Mouse (Mus musculus) A20 (cell line): Measurements from ENCODE around the gene Eif4ebp2.
A peak's percentile ranks its signal among the peaks of the same experiment; 100 is the strongest.

Experiments used
- DNase-seq: peaks from one replicate; pipeline ENCODE4 v3.0.0-alpha.2; 2011; ENCODE audit warnings: low read depth, low spot score

The Eif4ebp2 gene

GRCm38 (mm10) chr10:61465009-61465408, 12.5 kb upstream of the Eif4ebp2 start:
- no peak for DNase-seq

- no peak for DNase-seq
Measured at GRCm38 (mm10) chr10:61457182-61457581, 4.7 kb upstream of the Eif4ebp2 start.

- DNase-seq, result peak; percentile 49
Measured at GRCm38 (mm10) chr10:61453171-61453570, 710 bp upstream of the Eif4ebp2 start.

GRCm38 (mm10) chr10:61451931-61452617, 387 bp downstream of the Eif4ebp2 start:
- DNase-seq, result peak; percentile 62

- DNase-seq, result peak; percentile 76
Measured at GRCm38 (mm10) chr10:61451463-61451930, 964 bp downstream of the Eif4ebp2 start.

GRCm38 (mm10) chr10:61448834-61449233, 3.6 kb downstream of the Eif4ebp2 start:
- no peak for DNase-seq

GRCm38 (mm10) chr10:61447581-61448353, 4.7 kb downstream of the Eif4ebp2 start:
- DNase-seq, result no peak

GRCm38 (mm10) chr10:61445016-61445415, 7.4 kb downstream of the Eif4ebp2 start:
- DNase-seq, result no peak

GRCm38 (mm10) chr10:61443876-61444275, 8.6 kb downstream of the Eif4ebp2 start:
- DNase-seq, result no peak

- DNase-seq, result no peak
Measured at GRCm38 (mm10) chr10:61443456-61443855, 9.0 kb downstream of the Eif4ebp2 start.

- no peak for DNase-seq
Measured at GRCm38 (mm10) chr10:61440202-61440800, 12.2 kb downstream of the Eif4ebp2 start.

- DNase-seq, result no peak
Measured at GRCm38 (mm10) chr10:61431375-61431774, 21.1 kb downstream of the Eif4ebp2 start.

GRCm38 (mm10) chr10:61429043-61429442, 23.4 kb downstream of the Eif4ebp2 start:
- no peak for DNase-seq

- DNase-seq, result no peak
Measured at GRCm38 (mm10) chr10:61428416-61428815, 24.0 kb downstream of the Eif4ebp2 start.

- no peak for DNase-seq
Measured at GRCm38 (mm10) chr10:61427951-61428350, 24.5 kb downstream of the Eif4ebp2 start.

- DNase-seq, result no peak
Measured at GRCm38 (mm10) chr10:61426251-61426757, 26.2 kb downstream of the Eif4ebp2 start.

GRCm38 (mm10) chr10:61425047-61425446, 27.4 kb downstream of the Eif4ebp2 start:
- DNase-seq, result no peak

GRCm38 (mm10) chr10:61424500-61424899, 28.0 kb downstream of the Eif4ebp2 start:
- DNase-seq, result no peak

- DNase-seq, result peak; percentile 61
Measured at GRCm38 (mm10) chr10:61423289-61423688, 29.2 kb downstream of the Eif4ebp2 start.

- peak; percentile 54 for DNase-seq
Measured at GRCm38 (mm10) chr10:61422861-61423260, 29.6 kb downstream of the Eif4ebp2 start.

GRCm38 (mm10) chr10:61420011-61420410, 32.5 kb downstream of the Eif4ebp2 start:
- no peak for DNase-seq

- no peak for DNase-seq
Measured at GRCm38 (mm10) chr10:61419146-61419545, 33.3 kb downstream of the Eif4ebp2 start.
